Mouse (Mus musculus): ENCODE measurements around the gene Zbtb2.

Zbtb2 gene

DNA sequence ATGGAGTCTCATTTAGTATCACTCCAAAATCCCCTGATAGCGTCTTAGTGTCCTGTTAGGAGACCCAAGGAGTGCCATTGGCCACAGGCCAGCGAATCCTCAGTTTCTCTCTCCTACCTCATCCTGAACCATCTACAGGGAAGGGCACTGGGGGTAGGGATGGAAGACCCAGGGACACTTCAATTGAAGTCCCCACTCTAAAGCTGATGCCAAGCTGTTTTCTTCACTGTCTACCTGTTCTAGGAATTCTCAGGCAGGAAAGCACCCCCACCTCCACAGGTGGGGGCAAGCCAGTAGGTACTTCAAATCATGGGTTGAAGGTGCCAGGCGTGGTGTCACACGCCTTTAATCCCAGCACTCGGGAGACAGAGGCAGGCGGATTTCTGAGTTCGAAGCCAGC is 3.7 kb downstream of the Zbtb2 start:
- DNase-seq = no peak

DNA sequence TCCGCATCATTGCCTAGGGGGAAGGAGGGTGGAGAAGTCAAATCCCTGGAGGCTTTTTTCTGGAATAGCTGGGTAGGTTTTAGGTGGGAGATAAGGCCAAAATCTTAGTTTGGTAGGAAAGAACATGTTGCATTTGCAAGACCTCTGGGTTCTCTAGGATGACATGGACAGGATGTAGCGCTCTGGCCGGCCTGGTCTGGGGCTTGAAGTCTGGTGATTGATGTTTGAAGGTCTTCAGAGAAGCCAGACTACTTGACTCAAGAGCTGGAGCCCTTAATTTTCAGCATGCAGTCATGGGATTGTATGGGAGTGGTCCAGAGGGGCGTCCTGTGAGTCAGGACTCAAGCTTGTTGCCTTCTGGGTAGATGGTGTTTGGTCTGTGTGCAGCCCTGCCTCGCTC is 7.2 kb downstream of the Zbtb2 start:
- DNase-seq = no peak

DNA sequence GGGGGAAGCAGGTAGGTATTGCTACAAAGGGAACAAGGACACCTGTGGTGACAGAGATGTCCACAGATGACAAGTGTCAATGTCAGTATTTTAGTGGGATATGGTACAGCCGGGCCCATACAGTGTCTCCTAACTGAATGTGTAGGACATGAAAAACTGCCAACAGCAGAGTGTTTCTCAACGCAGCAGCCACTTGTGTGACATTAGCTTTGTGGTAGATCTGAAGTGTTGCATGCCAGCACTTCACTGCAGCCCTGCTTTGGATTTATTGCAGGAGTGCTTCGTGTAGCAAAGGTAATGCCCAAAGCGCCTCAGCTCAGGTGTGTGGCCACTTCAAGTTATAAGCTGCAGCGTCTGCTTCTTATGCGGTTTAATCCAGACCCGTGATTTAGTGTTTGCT is 11.0 kb downstream of the Zbtb2 start:
- DNase-seq = no peak

DNA sequence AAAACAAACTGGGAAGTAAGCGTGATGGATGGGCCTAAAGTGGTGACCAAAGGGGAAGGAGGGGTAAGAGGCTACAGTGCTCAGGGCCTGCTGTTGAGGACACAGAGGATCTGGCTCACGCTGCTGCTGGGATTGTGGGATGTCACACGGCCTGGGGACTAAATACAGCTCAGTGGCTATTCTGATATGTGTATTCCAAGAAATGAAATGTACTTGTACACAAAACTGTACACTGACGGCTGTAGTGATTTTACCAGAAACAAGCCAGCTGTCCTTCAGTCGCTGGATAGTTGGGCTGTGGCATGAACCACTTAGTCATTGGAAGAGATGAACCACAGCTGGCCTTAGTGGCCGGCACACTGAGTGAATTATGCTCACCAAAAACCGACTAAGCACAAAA is 11.4 kb downstream of the Zbtb2 start:
- DNase-seq = no peak

DNA sequence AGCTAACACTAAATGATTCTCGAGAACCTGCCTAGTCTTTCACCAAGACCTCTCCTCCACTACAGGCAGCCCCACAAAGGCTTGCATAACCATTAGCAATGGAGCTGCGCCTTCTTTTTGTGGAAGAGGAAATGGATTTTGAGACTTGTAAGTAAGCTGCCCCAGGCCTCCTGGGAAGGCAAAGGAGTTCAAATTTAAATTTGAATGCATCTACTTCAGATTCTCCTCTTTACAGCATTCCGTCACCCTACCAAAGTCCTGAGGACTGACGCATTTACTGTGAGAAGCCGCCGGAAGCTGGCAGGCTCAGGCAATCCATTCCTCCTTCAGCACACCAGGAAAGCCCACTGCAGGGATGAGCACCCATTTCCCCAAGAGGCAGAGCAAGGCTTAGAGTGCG is 12.6 kb downstream of the Zbtb2 start:
- no peak for DNase-seq

DNA sequence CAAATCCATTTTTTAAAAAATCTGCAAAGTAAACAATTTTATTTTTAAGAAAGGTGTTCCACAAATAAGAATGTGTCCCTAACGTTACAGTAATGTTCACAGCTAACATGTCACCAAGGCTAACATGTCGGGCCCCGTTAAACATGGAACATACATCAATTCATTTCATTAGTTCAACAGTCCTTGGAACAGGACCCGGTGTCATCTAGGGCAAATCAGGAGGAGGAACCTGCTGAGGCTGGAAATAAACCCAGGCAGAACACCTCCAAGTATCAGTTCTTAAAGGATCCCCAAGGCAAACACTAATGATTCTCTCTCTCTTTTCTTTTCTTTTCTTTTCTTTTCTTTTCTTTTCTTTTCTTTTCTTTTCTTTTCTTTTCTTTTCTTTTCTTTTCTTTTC is 13.2 kb downstream of the Zbtb2 start:
- DNase-seq = no peak

DNA sequence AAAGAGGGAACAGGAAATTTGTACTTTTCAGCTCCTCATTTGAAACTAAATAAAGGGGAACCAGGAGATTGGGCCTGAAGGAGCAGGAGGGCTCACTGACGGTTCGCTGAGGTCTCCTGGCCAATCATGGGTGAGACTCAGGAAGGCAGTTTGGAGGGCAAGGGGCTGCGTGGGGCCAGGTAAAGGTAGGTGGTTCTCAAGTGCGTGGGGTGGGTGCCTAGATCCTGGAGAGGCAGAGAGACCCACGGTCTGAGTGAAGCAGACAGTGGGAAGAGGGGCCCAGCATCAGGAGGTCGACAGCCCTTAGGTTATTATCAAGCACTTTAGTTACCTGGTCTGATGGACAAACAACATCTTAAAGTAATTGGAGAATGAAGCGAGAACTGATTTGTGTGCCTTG is 13.7 kb downstream of the Zbtb2 start:
- DNase-seq = no peak

DNA sequence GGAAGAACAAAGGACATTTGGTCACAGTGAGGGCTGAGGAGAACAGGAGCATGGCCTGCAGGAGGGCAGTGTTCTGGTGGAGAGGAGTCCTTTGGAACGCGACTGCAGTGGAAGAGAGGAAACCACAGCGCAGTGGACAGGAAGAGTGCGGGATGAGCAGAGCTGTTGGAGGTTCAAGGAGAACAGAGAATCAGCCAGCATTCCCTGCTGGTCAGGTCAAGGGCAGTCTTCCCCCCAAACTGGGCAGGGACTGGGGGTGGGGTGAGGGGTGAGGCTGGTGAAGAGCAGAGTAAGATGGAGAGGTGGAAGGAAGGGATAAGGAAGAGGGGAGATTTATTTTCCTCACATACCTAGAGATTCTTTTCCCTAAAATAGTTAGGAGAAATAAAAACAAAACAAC is 14.3 kb downstream of the Zbtb2 start:
- DNase-seq = no peak

DNA sequence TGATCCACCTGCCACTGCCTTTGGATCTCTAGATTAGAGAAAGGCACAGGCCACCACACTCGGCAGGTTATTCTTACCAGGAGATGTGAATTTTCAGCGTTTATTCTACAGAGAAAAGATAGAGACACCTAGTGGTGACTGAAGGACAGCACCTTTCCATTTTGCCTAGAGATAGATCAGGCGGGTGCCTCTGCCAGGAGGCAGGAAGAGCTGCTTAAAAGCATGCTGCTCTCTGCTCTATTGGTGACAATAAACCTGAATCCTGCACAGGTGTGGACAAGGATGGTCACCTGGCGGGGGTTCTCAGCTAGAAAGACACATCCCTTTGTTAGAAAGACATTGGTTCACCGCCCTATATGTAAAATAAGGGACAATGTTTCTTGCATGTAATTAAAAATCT is 15.9 kb downstream of the Zbtb2 start:
- peak; percentile 68 to 74 for DNase-seq

DNA sequence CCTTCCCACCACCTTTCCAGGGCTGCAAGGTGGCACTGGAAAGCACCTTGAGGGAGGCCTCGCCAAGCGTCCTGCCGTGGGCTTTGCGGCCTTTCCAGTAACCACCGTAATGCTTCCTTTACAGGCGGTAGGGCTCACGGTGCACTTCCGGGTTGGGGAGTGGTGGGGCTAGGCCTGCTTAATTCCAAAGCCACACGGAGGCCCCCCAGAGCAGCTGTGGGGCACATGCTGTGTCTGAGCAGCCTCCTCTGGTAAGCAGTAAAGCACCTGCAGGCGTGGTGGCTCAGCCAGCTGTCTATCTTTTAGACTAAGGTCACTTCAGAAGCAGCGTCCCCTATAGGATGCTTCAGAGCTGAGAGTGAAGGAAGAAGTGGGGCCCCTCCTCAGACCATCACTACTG is 17.8 kb downstream of the Zbtb2 start:
- DNase-seq = no peak

DNA sequence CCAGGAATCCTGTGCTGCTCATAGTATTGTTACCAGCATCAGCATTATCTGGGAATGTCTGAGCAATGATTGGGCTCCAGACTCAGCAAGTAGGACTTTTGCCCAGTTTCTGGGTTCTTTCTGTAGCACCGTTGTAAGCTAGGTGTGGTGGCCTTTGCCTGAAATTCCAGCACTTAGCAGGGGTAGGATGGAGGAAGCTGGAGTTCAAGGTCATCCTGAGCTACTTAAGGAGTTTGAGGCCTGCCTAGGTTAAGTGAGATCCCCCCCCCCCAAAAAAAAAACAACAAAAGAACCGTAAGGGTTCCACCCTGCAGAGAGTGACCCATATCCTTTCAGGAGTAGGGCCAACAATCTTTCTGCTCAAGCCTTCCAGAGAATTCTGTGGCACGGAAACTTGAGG is 23.3 kb downstream of the Zbtb2 start:
- DNase-seq = no peak

DNA sequence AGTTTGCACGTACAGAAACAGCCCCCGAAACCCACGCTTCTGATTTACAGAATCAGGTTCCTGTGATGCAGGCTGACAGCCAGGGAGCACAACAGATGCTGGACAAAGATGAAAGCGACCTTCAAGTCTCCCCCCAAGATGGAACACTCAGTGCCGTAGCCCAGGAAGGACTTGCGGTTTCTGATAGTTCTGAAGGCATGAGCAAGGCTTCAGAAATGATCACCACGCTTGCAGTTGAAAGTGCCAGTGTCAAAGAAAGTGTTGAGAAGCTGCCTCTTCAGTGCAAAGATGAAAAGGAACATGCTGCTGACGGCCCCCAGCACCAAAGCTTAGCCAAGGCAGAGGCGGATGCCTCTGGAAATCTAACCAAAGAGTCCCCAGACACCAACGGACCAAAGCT is 30.5 kb downstream of the Zbtb2 start:
- no peak for DNase-seq

DNA sequence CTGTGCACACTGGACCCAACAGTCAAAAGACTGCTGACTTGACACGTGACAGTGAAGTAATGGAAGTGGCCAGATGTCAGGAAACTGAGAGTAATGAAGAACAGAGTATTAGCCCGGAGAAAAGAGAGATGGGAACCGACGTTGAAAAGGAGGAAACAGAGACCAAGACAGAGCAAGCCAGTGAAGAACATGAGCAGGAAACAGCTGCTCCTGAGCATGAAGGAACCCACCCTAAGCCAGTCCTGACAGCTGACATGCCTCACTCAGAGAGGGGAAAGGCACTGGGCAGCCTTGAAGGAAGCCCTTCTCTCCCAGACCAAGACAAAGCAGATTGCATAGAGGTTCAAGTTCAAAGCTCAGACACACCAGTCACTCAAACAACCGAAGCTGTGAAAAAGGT is 31.3 kb downstream of the Zbtb2 start:
- DNase-seq = no peak

DNA sequence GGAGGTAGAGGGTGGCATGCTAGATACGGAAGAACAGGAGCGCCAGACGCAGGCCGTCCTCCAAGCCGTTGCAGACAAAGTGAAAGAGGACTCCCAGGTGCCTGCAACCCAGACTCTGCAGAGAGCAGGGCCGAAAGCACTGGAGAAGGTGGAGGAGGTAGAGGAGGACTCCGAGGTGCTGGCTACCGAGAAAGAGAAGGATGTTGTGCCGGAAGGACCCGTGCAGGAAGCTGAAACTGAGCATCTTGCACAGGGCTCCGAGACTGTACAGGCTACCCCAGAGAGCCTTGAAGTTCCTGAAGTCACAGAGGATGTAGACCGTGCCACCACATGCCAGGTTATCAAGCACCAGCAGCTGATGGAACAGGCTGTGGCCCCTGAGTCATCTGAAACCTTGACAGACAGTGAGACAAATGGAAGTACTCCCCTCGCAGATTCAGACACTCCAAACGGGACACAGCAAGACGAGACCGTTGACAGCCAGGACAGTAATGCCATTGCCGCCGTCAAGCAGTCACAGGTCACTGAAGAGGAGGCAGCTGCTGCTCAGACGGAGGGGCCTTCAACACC is 31.9 kb downstream of the Zbtb2 start:
- DNase-seq = no peak

DNA sequence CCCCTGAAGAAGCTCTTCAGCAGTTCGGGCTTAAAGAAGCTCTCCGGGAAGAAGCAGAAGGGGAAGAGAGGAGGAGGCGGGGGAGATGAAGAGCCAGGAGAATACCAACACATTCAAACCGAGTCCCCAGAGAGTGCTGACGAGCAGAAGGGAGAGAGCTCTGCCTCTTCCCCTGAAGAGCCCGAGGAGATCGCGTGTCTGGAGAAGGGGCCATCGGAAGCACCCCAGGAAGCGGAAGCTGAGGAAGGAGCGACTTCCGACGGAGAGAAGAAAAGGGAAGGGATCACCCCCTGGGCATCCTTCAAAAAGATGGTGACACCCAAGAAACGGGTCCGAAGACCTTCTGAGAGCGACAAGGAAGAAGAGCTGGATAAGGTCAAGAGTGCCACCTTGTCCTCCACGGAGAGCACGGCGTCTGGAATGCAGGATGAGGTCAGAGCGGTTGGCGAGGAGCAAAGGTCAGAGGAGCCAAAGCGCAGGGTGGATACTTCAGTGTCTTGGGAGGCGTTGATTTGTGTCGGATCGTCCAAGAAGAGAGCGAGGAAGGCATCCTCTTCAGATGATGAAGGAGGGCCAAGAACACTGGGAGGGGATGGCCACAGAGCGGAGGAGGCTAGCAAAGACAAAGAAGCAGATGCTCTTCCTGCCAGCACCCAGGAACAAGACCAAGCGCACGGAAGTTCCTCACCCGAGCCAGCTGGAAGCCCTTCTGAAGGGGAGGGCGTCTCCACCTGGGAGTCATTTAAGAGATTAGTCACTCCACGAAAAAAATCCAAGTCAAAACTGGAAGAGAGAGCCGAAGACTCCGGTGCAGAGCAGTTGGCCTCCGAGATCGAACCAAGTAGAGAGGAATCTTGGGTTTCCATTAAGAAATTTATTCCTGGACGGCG is 33.3 kb downstream of the Zbtb2 start:
- DNase-seq = no peak

DNA sequence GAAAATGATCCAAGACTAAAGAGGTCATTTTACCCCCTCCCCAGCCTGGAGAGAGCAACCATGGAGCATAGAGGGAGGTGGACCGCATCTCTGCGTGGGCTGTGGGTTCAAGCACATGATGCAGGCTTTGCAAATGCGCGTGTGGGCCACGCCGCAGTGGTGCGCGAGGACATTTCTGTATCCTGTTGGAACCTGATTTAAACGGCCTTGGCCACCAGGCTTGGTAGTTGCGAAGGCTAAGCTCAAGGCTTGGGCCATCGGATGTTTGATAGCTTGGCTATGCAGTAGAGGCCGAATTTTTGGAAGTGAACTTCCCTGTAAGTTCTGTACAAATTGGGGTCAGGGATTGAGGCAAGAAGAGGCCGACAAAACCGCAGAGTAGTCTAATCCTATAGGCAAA is 40.3 kb downstream of the Zbtb2 start:
- DNase-seq = no peak

DNA sequence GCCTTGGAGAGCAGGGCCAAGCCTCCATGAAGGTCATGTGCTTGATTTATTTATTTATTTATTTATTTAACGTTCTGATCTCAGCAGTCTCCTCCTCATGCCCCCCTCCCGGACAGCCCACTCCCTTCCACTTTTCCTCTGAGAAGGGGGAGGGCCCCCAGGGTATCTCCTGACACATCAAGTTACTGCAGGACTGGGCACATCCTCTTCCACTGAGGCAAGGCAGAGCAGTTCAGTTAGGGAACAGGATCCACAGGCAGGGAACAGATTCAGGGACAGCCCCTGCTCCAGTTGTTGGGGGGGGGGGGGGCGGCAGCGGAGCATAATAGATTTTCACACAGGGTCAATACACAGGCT is 40.8 kb downstream of the Zbtb2 start:
- no peak for DNase-seq

DNA sequence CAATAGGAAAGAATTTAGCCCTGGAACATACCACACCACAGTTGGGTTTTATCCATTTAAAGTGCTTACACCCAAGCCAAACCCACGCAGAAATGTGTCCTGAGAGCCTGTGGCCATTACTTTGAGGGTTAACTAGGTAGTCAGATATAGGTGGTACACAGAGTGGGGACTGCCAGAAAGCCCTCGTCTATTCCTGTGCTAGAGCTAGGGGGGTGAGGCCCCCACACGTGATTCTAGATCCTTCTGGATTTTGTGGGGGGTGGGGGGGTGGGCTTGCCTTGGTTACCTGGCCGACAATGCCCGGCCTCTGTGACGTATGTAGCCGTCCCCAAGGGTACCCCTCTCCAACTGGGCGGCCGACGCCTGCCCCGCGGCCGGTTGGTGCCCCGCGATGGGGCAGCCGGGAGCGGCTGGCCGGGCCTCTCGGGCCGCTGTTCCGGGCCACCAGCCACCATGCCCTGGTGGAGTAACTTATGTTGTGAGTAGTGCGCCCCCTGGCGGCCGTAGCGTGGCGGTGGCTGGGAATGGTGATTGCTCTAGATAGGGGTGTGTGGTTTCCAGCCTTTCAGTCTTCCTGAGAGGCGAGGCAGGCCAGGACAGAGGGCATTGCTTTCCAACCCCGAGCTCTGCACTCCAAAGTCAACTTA is 41.3 kb downstream of the Zbtb2 start:
- peak; percentile 94 to 95 for DNase-seq

DNA sequence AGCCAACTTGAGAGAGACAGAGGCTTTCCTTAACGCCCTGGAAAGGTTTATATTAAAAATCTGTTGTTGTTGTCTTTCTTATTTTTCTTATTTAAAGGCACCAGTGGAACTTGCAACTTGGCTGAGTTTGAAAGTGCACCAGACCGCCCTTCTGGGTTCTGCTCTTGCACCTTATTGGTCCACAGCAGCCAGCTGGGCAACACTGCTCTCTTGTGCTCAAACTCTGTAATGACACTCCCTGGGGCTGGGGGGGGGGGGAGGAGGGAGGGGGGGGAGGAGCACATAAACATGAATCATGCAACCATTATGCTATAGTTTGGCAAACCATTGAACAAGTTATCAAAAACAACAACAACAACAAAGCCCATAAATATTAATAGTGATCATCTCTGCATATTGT is 46.5 kb downstream of the Zbtb2 start:
- DNase-seq = peak; percentile 60 to 63

DNA sequence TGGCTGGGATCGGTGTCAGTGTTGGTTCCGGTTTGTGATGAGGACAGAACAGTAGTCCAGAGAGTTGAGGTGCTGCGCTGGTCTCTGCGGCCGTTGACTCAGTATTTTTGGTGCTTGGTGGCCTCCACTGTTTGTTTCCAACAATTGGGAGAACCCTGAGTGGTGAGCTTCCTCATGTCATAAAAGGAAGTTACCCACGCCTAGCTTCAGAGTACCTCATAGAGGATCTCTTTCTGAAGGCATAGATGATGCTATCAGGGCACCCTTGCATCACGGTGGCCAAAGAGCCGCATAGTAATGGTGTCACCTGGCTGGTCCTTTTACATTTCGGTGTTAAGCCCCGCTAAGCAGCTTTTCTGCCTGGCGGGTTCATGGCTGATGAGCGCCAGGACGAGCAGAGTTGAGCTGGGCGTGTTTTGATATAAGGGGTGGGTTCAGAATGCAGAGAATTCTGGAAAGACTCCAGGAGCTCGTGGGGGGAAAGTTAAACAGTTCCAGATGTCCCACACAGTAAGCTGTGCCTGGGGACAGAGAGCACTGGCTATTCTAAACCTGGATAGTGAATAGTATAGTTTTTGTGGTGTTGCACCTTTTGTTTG is 48.9 kb downstream of the Zbtb2 start:
- peak; percentile 58 to 66 for DNase-seq

DNA sequence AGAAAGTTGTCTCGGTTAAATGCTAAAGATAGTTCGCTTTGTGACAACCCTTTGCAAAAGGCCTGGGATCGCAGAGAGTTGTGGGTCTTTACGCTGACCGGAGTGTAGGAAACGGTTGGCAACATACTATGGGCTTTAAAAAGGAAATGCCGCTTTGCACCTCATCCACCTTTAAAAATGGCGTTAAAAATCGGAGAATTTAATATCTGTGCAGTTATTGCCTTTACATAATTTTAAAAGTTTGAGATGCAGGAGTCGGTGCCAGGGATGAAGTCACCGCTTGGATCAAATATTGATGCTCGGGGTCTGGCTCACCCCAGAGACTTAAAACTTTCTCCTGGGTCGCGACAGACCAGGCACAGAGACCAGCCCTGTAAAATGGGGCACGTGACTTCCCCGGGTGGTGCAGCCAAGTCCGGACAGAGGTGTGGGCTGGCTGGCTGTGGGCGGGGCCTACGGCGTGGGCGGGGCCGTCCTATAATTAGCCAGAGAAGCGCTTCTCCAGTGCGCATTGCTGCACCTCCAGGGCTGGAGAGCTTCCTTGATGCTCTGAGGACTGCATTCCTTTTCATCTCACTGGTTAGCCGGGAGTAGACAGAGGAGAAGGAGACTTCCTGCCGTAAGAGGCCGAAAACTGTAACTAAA is 53.7 kb downstream of the Zbtb2 start:
- DNase-seq = peak; percentile 69 to 79

DNA sequence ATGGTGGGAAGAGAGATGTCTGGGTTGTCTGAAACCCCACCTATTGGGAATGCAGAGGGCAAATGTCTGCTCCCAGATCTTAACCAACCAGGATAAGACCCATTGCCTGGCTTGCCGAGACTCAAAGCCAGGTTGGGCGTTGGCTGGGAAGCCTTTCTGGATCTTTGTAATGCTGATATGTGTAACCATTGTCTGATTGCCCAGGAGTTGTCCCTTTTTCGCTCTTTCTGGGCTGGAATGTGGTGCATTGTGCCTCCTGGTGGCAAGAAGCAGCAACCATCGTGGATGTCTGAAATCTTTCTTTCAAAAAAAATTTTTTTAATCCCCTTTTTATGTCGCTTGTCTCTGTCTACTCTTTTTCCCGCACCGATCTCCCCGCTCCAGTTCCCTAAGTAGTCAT is 54.6 kb downstream of the Zbtb2 start:
- peak; percentile 74 to 79 for DNase-seq

DNA sequence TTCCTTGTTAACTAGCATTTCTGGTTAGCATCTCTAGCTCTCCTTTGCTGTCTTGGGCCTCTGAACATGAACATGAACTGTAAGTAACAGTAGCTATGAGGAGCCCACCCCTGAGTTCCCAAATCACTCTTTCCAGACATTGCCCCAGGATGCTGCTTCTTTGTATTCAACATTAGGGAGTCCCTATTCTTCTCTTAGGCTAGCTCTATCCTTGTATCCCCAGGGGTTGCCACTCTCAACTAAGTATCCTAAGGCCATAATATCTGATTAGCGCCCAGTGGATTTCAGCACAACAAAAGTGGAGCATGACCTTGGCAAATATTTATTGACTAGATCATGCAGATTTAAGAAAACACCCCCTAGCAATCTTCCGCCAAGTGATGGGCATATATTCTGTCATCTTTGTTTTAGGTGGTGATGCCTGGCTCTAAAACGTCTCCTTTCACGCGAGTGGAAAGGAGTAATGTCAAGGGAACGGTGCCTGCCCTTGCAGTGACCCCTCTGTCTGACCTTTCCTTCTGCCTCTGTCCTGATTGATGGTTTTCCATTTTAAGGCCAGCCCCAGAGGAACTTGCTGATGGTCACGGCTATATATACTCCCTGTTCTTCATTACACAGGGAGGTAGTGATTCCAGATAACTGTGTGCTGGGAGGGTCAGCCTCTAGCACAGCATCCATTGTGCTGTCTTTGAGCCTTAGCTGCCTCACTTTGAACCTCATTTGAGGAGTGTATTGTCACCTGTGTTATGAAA is 55.5 kb downstream of the Zbtb2 start:
- DNase-seq = no peak
